Mouse (Mus musculus): ENCODE results near the gene Plac8.

- TF ChIP-seq POLR2AphosphoS5 (IDR thresholded peaks at IDR 0.05; ENCODE audit: borderline replicate concordance, low read depth, low read length), result no peak
- no peak for TF ChIP-seq MEF2A (IDR thresholded peaks at IDR 0.05; ENCODE audit: extremely low read depth, insufficient replicate concordance, low read depth, low read length, poor library complexity, severe bottlenecking)
- no peak for TF ChIP-seq CTCF (IDR thresholded peaks at IDR 0.05 in 2 of 3, conservative IDR thresholded peaks at IDR 0.05 in 1 of 3; ENCODE audit: control insufficient read depth in 1 of 3, insufficient read depth in 1 of 3, low read depth in 2 of 3, low read length in 3 of 3, poor library complexity in 1 of 3, severe bottlenecking in 1 of 3)
- peak; percentile 57 for TF ChIP-seq GATA1 (IDR thresholded peaks at IDR 0.05; ENCODE audit: low read depth, low read length)
- no peak for TF ChIP-seq POLR2A (IDR thresholded peaks at IDR 0.05; ENCODE audit: control insufficient read depth in 1 of 2, insufficient read depth in 1 of 2, low read depth in 1 of 2, low read length in 2 of 2, poor library complexity in 1 of 2)
- 0 out of 2 replicates have a peak, but pooled peaks have one; percentile 17 for TF ChIP-seq ETS1 (IDR thresholded peaks at IDR 0.05; ENCODE audit: low read depth, low read length)
- no peak for TF ChIP-seq MAFK (IDR thresholded peaks at IDR 0.05; ENCODE audit: borderline replicate concordance, low read depth, low read length)
- TF ChIP-seq USF1 (IDR thresholded peaks at IDR 0.05; ENCODE audit: low read depth, low read length), result no peak
- TF ChIP-seq MAZ (IDR thresholded peaks at IDR 0.05; ENCODE audit: low read depth, low read length), result no peak
- peak; percentile 53 to 63; a peak in 2 of 4 replicates for TF ChIP-seq EP300 (IDR thresholded peaks at IDR 0.05; ENCODE audit: low read depth in 1 of 2, low read length in 2 of 2)
- TF ChIP-seq HCFC1 (IDR thresholded peaks at IDR 0.05; ENCODE audit: low read depth, low read length), result no peak
These were observed 29.8 kb upstream of the Plac8 start for GRCm38 (mm10) chr5:100601864-100602263.
